Mouse (Mus musculus) 416B (cell line): ENCODE measurements at regions not wholly inside any gene's neighbourhood (a gene's known extent, or its start where the extent isn't known, plus 50 kb on each side); places are given as distances from the start of the nearest gene placed in this dataset.
A peak's percentile ranks its signal among the peaks of the same experiment; 100 is the strongest.

Experiments used
- DNase-seq: peaks from one replicate; pipeline ENCODE4 v3.0.0; 2011; ENCODE audit warnings: low read depth

DNA sequence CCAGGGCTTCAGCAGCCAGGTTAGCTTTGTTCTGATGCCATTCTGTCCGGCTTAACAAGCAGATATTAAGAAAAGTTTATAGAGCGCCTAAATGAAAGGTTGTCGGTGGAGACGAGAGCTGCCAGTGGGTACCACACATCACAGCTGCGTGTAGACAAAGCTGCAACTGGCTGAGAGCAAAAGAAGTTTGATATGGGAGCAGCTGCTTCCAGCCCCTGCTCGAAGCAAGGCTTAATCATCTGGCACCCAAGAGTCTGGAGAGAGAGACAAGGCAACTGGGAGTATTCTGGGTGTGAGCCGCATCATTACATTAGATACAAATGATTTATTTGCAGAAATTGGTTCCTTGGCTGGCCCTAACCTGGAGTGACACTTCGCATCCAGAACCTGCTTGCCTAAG is 2488.7 kb upstream of the Gm7489 start:
- DNase-seq, result no peak

DNA sequence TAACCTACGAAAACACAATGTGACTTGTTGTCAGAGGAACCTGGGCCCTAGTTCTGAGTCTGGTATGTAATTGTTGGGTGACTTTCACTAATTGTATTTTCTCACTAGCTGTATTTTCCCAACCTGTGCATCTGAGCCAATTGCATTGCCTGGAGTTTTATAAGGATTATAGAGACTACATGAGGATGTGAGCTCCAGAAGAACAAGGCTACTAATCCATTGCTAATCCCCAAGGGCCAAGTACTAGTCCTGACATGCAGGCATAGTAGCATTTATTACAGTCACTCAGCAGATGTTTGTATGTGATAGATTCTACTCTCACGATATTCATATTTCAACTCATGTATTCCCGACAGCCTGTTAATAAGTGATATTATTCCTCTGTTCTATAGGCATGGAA is 2481.1 kb upstream of the Gm7489 start:
- DNase-seq, result no peak

GRCm38 (mm10) chr15:51409791-51410308 is 2474.9 kb upstream of the Gm7489 start:
- DNase-seq, result no peak

DNA sequence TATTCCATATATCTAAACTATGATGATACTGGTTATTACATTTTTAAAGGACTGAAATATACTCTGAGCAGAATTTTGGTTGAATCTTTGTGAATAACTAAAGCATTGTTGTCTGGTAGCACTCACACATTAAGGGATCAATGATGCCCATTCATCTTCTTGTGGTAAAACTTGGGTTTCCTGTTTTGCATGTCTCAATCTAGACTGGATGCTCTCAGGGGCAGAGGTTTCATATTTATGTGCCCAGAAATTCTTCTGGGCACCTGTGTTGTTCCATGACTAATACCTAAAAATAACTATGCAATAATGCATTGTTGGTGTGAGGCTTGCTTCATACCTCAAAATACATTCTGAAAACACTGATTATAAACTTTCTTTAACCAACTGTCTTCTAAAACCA is 2472.7 kb upstream of the Gm7489 start:
- DNase-seq, result no peak

DNA sequence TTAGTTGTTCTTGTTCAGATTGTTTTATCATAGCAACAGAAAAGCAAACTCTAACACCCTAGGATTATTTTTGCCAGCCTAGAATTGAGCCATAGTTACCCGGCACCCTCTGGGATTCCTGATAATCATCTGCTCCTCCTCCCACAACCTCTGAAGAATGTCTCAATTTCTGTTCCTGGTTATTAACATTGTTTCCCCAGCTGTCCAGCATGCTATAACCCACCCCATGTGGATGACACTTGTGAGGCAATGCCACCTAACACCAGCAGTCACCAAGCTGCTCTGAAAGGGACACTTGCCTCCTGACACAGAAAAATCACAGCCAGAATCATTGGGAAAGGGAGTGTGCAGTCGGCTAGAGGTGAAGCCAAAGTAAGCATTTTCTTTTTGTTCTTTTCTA is 2442.1 kb upstream of the Gm7489 start:
- DNase-seq, result no peak

DNA sequence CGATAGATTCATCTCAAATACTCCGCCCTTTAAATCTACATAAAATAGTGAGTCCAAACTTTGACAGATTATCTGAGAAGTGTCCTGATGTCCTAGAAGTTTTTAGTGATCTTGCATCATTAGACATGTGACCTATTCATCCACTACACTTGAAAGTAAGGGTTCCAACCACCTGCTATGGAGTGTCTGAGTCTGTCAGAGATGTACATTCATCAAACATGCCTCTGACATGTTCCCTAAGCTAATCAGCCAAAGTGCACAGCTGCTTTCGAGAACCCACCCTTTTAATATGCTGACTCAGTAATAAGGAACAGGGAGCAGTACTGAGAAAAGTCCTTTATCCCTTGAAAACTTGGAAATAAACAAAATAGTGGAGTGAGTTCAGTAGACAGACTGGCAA is 2414.8 kb upstream of the Gm7489 start:
- no peak for DNase-seq

GRCm38 (mm10) chr15:51471143-51471542 is 2413.6 kb upstream of the Gm7489 start:
- DNase-seq, result no peak

DNA sequence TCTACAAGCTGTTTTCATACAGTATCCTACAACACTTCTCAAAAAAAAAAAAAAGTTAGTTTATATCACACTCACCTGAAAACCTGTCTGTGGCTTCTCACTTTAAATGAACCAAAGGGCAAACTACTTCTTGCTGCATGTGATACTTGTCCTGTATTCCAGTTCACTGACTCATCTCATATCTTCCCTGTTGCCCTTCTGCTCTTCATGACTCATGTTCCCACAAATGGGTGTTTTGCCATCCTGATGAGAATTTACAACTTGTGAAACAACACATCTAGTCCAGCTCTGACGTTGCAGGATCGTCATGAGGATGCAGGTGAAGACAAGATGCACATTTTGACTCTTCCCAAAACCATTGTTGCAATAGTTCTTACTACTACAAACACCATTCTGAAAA is 2412.7 kb upstream of the Gm7489 start:
- no peak for DNase-seq

- no peak for DNase-seq
These were observed 2402.8 kb upstream of the Gm7489 start for GRCm38 (mm10) chr15:51481856-51482255.

- DNase-seq, result no peak
These were observed 2400.5 kb upstream of the Gm7489 start for GRCm38 (mm10) chr15:51484207-51484606.

DNA sequence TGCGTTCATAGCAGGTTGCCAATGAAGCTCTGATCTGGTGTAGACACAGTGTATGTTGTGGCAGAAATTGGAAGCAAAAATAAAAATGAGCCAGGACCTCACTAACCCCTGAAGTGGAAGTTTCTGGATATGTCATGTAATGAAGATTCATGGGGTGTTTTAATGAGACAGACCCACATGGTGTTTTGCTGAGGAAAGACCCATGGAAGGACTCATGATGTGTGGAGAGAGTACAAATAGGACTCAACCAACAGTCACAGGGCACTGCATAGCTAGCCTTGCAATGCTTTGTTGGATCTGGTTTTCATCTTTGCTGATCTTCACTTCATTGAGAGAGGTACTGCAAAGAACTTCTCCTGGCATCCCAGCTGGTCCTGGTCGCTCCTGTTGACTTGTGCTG is 2399.2 kb upstream of the Gm7489 start:
- DNase-seq, result no peak

DNA sequence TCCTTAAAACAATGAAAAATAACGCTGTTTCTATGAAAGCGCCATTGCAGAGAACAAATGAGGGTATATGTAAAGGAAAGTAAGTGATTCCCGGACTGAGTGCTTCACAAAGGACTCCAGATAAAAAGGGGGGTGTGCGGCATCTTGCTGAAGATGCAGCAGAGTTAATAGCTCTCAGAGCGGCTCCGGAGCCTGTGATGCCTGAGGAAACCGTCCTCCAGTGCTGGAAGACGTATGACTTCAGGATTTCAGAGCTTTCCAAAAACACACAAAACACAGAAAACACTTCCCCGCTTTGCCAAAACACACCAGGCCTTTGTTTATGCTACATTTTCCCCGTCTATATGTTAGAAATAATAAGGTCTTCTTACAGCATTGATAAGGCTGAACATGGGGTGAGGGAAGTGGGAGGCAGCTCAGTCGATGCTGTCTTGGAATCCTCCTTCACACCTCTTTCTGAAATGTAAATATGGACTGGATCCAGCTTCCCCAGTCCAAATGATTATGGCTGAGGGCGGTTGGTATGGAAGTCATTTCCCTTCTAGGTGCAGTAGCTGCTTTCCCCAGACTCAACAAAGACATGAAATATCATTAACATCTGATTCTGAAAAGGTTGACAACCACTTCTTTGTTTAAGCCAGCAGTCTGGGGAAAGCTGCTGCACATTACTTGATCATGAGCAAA is 2382.5 kb upstream of the Gm7489 start:
- no peak for DNase-seq

- DNase-seq, result no peak
These were observed 2381.9 kb upstream of the Gm7489 start for GRCm38 (mm10) chr15:51502742-51503270.

- DNase-seq, result no peak
These were observed 2381.4 kb upstream of the Gm7489 start for GRCm38 (mm10) chr15:51503341-51503740.

DNA sequence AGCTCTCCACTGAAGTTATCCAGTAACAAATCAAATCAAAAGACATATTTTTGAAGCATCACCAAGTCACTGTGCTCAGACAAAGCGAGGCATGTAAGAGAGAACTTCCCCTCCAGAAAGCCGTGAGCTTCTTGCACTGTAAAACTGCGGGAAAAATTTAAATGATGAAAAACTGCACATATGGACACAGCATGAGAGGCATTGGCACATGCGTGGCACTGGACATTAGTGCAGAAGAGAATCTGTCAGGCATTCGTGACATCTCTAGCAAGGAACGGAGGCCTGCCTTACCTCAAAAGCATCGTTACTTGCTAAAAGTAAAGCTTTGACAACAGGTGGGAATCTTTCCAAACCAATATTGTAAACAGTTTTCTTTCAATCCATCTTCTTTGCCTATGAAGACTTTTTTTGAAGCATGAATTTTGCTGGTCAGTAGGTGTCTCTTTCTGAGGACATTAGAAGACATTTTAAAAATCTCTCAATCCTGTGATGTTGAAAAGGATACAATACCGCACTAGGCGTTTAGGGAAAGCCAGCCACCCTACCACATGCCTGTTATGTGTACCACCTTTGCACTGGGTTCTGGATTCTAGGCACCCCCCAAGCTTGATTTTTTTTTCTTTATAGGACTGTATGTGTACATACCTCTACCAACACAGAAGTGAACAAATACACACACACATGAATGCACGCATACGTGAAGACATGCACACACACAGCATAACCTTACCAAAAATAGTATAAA is 2380.5 kb upstream of the Gm7489 start:
- no peak for DNase-seq

DNA sequence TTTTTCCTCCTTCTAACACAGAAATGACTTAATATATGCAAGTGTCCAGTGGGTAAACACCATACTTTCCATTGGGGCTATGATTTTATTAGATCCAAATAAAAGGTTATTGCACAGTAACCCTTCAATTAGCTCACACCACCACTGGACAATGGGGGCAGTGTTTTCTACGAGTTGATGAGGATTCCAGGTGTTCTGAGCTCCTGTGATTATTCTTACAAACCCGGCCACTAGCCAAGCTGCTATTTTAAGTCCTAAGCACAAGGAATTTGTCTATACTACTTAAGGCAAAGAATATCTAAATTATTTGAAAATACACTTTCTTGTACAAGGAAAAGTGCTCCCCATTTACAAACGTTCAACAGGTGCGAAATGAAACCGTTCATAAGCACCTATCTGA is 2379.9 kb upstream of the Gm7489 start:
- no peak for DNase-seq

DNA sequence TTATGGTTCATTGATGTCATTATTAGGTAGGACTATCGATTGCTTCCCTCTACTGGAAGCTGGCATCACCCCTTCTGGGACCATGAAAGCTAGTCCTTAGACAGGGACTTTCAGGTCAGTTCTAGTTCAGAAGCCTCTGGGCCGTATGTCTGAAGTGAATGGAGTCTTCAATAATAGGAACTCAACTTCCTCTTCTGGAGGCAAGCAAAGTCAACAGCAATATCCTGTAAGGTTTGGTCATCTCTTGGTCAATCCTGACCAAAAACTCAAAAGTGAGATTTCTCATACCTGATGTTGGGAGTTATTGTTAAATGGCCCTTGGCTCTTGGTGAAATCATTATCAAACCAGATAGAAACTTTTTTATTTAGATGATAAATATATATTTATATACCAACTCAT is 2377.6 kb upstream of the Gm7489 start:
- DNase-seq, result peak; percentile 9

DNA sequence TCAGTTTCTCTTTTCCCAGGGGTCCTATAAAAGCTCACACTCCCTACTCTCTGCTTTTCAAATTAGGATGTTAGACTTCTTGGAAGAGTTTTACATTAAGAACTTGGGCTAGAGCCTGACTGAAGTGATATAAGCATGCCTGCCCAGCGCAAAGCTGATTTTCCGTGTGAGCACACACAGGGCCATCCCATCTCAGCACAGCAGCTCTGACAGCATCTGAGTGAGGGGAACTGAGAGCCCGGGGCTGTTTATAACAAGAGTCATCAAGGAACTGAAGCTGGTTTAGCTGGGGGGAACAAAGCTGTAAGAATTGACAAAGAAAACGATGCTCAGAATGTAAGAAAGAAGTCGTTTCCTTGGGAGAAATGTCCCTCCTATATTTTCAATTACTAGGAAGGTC is 2373.4 kb upstream of the Gm7489 start:
- DNase-seq, result no peak

DNA sequence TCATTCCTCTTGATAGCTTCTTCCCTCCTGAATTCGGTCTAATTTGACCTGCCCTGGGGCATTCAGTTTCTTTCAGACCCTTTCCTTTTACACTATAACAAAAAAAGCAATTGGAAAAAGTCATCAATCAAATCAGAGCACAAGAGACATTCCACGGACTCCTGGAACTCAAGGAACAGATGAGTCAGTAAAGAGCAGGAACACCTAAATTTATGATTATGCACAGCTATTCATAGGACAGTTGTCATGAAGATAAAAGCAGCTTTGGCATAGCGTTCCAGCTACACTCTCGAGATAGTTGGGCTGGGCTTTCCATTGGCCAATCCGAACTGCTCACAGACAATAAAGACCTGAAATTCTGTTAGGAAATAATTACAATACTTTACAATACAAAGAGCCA is 2348.4 kb upstream of the Gm7489 start:
- DNase-seq, result no peak

- no peak for DNase-seq
These were observed 2333.4 kb upstream of the Gm7489 start for GRCm38 (mm10) chr15:51551216-51551775.

GRCm38 (mm10) chr15:51558215-51558614 is 2326.5 kb upstream of the Gm7489 start:
- DNase-seq, result no peak

DNA sequence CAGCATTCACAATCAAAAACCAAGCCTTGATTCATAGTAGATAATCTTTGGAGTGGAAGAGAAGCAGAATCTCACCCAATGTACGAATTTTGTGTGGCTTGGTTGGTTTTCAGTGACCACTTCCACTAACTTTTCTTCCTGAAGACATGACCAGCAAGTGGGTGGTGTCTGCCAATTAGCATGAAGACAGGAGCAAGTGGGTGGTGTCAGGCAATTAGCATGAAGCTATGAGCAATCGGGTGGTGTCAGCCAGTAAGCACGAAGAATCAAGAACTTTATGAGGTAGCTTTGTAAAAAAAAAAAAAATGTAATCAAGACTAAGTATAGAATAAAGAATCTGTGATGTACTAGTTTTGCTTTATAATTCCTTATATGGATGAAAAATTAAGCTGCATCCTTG is 2319.2 kb upstream of the Gm7489 start:
- no peak for DNase-seq

DNA sequence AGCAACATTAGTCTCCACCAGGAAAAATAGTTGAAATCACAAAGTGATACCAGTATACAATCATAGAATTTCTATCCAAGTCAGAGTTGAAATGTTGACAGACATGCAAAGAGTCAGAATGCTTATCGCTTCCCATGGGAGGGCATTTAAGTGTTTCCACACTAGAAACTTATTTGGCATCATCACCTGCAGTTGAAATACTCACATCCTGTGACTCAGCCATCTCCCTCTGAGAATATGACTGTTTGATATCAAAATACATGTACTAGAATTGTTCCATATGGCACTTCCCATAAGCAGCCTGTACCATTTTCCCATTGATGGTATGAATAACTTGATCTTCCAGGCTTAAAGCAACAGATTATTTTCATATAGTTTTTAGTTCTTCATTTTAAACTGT is 2314.1 kb upstream of the Gm7489 start:
- no peak for DNase-seq
